27 mouse cellular contexts compared by ENCODE assay signal in the genomic region with DNA sequence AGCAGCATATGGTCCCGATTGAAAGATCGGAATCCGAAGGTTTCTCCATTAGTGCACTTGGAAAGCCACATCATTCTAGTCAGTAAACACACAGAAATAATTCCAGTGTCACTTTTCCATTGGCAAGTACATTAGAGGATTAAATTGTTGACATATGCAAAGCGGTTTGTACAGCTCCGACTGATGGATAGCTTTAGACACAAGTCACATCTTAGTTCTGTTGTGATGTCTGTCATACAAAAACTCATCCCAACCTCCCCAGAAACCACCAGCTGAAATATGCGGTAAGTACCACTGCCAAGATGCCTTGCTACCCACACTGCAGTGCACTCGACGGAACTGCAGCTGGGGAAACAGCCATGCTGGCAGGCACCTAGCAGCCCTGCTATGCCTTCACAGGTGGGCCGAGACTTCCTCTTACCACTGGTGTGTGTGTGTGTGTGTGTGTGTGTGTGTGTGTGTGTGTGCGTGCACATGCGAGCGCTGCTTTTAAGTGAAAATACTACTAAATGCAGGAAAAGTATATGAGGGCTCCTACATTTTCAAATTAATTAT.
DNase-seq lines count a peak whose midpoint lies in the region; ATAC-seq and TF ChIP-seq lines count a peak whose summit lies in the region.
"Had no signal": no experiment of that assay in that cellular context is flagged by ENCODE, and none has a peak within 500 bp of the region (broad histone marks: within the 10 kb centered on the region; RNA-seq: fewer than 3 reads in every experiment).

No protein-coding gene starts in this region.

- H3K9me3 ChIP-seq in embryonic facial prominence, embryonic 15.5 days (replicated peaks): no peaks in the 10 kb centered on the region
- H3K9me3 ChIP-seq in hindbrain, embryonic 13.5 days: no peaks in the 10 kb centered on the region
- H3K9me3 ChIP-seq in liver, embryonic 12.5 days (replicated peaks): no peaks in the 10 kb centered on the region
- H3K9me3 ChIP-seq: embryonic facial prominence, embryonic 13.5 days; forebrain, embryonic 12.5 days; hindbrain, embryonic 12.5 days; kidney, embryonic 15.5 days; liver, embryonic 13.5 days; midbrain, embryonic 13.5 days had no signal

- intact Hi-C loops in left cerebral cortex, postnatal 4 days (cut with DNase I): no loop called here
- intact Hi-C loops in left cerebral cortex, postnatal 25 days (cut with DNase I): loop anchor here (10.0 kb wide), 1 partner anchor 686 kb away; no protein-coding TSS in a partner anchor

- no peaks in the 10 kb centered on the region for H3K27me3 ChIP-seq in embryonic facial prominence, embryonic 15.5 days
- no peaks in the 10 kb centered on the region for H3K27me3 ChIP-seq in thymus, adult 2 months (ENCODE audit: control insufficient read depth, insufficient read depth, low read length)
- H3K27me3 ChIP-seq in hindbrain, embryonic 13.5 days: no peaks in the 10 kb centered on the region
- no peaks in the 10 kb centered on the region for H3K27me3 ChIP-seq in liver, embryonic 12.5 days (replicated peaks)
- H3K27me3 ChIP-seq: CH12.LX; embryonic facial prominence, embryonic 13.5 days; forebrain, embryonic 12.5 days; hindbrain, embryonic 12.5 days; kidney, embryonic 15.5 days; liver, embryonic 13.5 days; midbrain, embryonic 13.5 days had no signal

- no peak overlapping the region for H3K27ac ChIP-seq in embryonic facial prominence, embryonic 15.5 days (replicated peaks)
- no peak overlapping the region for H3K27ac ChIP-seq in thymus, adult 2 months (ENCODE audit: control insufficient read depth, insufficient read depth, low read length)
- H3K27ac ChIP-seq in hindbrain, embryonic 13.5 days: no peak overlapping the region
- no peak overlapping the region for H3K27ac ChIP-seq in liver, embryonic 12.5 days
- H3K27ac ChIP-seq: embryonic facial prominence, embryonic 13.5 days; forebrain, embryonic 12.5 days; hindbrain, embryonic 12.5 days; kidney, embryonic 15.5 days; left cerebral cortex, adult 2 months; liver, embryonic 13.5 days; macrophage; midbrain, embryonic 13.5 days; stomach, postnatal 0 days had no signal

- H3K9ac ChIP-seq in embryonic facial prominence, embryonic 15.5 days: no peak overlapping the region
- no peak overlapping the region for H3K9ac ChIP-seq in hindbrain, embryonic 13.5 days
- no peak overlapping the region for H3K9ac ChIP-seq in liver, embryonic 12.5 days
- H3K9ac ChIP-seq: embryonic facial prominence, embryonic 13.5 days; forebrain, embryonic 12.5 days; hindbrain, embryonic 12.5 days; kidney, embryonic 15.5 days; liver, embryonic 13.5 days; midbrain, embryonic 13.5 days had no signal

- H3K4me3 ChIP-seq in embryonic facial prominence, embryonic 15.5 days (replicated peaks): no peak overlapping the region
- H3K4me3 ChIP-seq in thymus, adult 2 months (ENCODE audit: control insufficient read depth, insufficient read depth, low read length): no peak overlapping the region
- H3K4me3 ChIP-seq in hindbrain, embryonic 13.5 days: no peak overlapping the region
- no peak overlapping the region for H3K4me3 ChIP-seq in liver, embryonic 12.5 days
- H3K4me3 ChIP-seq: embryonic facial prominence, embryonic 13.5 days; forebrain, embryonic 12.5 days; hindbrain, embryonic 12.5 days; kidney, embryonic 15.5 days; left cerebral cortex, adult 2 months; liver, embryonic 13.5 days; midbrain, embryonic 13.5 days had no signal

- no peak overlapping the region for H3K4me2 ChIP-seq in embryonic facial prominence, embryonic 15.5 days (replicated peaks)
- no peak overlapping the region for H3K4me2 ChIP-seq in hindbrain, embryonic 13.5 days
- H3K4me2 ChIP-seq in liver, embryonic 12.5 days: no peak overlapping the region
- H3K4me2 ChIP-seq: embryonic facial prominence, embryonic 13.5 days; forebrain, embryonic 12.5 days; hindbrain, embryonic 12.5 days; kidney, embryonic 15.5 days; liver, embryonic 13.5 days; midbrain, embryonic 13.5 days had no signal

- 46% methylated on average over 12 of the region's 12 CpGs for WGBS in embryonic facial prominence, embryonic 15.5 days
- WGBS in thymus, adult 2 months: 36% methylated on average over 12 of the region's 12 CpGs
- 85% methylated on average over 12 of the region's 12 CpGs for WGBS in hindbrain, embryonic 13.5 days
- 75% methylated on average over 12 of the region's 12 CpGs for WGBS in liver, embryonic 12.5 days (ENCODE audit: insufficient replicate concordance)

- ATAC-seq in embryonic facial prominence, embryonic 15.5 days (ENCODE audit: insufficient number of reproducible peaks, low FRiP score, low TSS enrichment, low read depth): peak; percentile 34; the same call in 1 of the 2 replicates
- ATAC-seq in hindbrain, embryonic 13.5 days (ENCODE audit: low FRiP score): no peak
- ATAC-seq in liver, embryonic 12.5 days: no peak
- ATAC-seq: intestine, embryonic 16.5 days; midbrain, embryonic 13.5 days had no signal

- peak; percentile 24 for DNase-seq in left cerebral cortex, postnatal 4 days
- DNase-seq in left cerebral cortex, postnatal 25 days (ENCODE audit: low spot score in 2 of 2): no peak
- peak; percentile 30 for DNase-seq in thymus, adult 2 months
- peak; percentile 30 to 54 for DNase-seq in thymus, postnatal 36 days
- no peak for DNase-seq in gastrocnemius, postnatal 25 days
- DNase-seq: adrenal gland, postnatal 10 days; cerebellum, adult 11 months; cerebellum, adult 9-11 months; embryo, embryonic 11 days; heart, postnatal 14 days; kidney, postnatal 25 days; liver, embryonic 13.5 days; lung, adult 2 months; lung, postnatal 10 days had no signal

- no peak for TF ChIP-seq CTCF in thymus, adult 2 months (IDR thresholded peaks at IDR 0.05; ENCODE audit: borderline replicate concordance, control insufficient read depth, extremely low read depth, insufficient read depth, low read length, poor library complexity)

- no peak for TF ChIP-seq POLR2A in thymus, adult 2 months (IDR thresholded peaks at IDR 0.05; ENCODE audit: control insufficient read depth, extremely low read depth, insufficient read depth, low read length, poor library complexity)

- peaks cover 19% of the 10 kb centered on the region for H3K4me1 ChIP-seq in embryonic facial prominence, embryonic 15.5 days
- peaks cover 5% of the 10 kb centered on the region for H3K4me1 ChIP-seq in thymus, adult 2 months (replicated peaks; ENCODE audit: control insufficient read depth, insufficient read depth, low read length)
- H3K4me1 ChIP-seq in hindbrain, embryonic 13.5 days (replicated peaks): peaks cover 18% of the 10 kb centered on the region
- H3K4me1 ChIP-seq in liver, embryonic 12.5 days: no peaks in the 10 kb centered on the region
- H3K4me1 ChIP-seq: kidney, embryonic 15.5 days had no signal

- no peaks in the 10 kb centered on the region for H3K36me3 ChIP-seq in embryonic facial prominence, embryonic 15.5 days
- H3K36me3 ChIP-seq in thymus, adult 2 months (ENCODE audit: control insufficient read depth, insufficient read depth, low read length): no peaks in the 10 kb centered on the region
- no peaks in the 10 kb centered on the region for H3K36me3 ChIP-seq in hindbrain, embryonic 13.5 days
- H3K36me3 ChIP-seq in liver, embryonic 12.5 days: no peaks in the 10 kb centered on the region
- H3K36me3 ChIP-seq: embryonic facial prominence, embryonic 13.5 days; forebrain, embryonic 12.5 days; hindbrain, embryonic 12.5 days; liver, embryonic 13.5 days; midbrain, embryonic 13.5 days had no signal

Comparison
In these comparisons a context has a peak if more than half of its experiments do, and no peak if none do; other contexts are left out.
1. DNase-seq: peak in left cerebral cortex, postnatal 4 days (single experiment), thymus, adult 2 months (single experiment) and thymus, postnatal 36 days (2 of 2); none in left cerebral cortex, postnatal 25 days (0 of 2) and gastrocnemius, postnatal 25 days (single experiment).